ENCODE assay signal across 17 mouse cellular contexts in the genomic region with DNA sequence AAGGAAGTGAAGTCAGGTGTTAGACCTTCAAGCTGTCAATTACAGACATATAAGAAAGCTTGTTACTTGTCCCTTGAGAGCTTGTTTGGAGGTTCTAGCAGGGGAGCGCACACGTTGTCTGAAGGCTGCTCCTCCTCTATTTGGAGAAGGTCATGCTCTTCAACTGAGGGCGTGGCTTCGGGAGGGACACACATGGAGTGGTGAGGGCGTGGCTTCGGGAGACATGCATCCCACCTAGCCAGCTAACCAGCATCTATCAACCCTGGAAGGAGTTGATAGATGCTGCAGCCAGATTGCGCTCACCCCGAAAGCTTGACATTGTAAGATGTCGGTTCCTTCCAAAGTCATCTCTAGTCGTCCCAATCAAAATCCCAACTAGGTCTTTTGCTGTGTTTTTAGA.
"Had no signal": no experiment of that assay in that cellular context is flagged by ENCODE, and none has a peak within 500 bp of the region (broad histone marks: within the 10 kb centered on the region; RNA-seq: fewer than 3 reads in every experiment).

No protein-coding gene starts in this region.

- H3K4me1 ChIP-seq: lung, embryonic 15.5 days; megakaryocyte, embryonic 14.5 days; midbrain, embryonic 13.5 days; midbrain, embryonic 15.5 days; neural tube, embryonic 12.5 days; stomach, embryonic 15.5 days had no signal

- H3K27me3 ChIP-seq: lung, embryonic 15.5 days; midbrain, embryonic 13.5 days; midbrain, embryonic 15.5 days; neural tube, embryonic 12.5 days; stomach, embryonic 15.5 days had no signal

- H3K9ac ChIP-seq: liver, postnatal 0 days; lung, embryonic 15.5 days; midbrain, embryonic 13.5 days; midbrain, embryonic 15.5 days; neural tube, embryonic 12.5 days; stomach, embryonic 15.5 days had no signal

- H3K36me3 ChIP-seq: lung, embryonic 15.5 days; midbrain, embryonic 13.5 days; midbrain, embryonic 15.5 days; neural tube, embryonic 12.5 days; stomach, embryonic 15.5 days had no signal

- H3K27ac ChIP-seq: lung, embryonic 15.5 days; macrophage; midbrain, embryonic 13.5 days; midbrain, embryonic 15.5 days; neural tube, embryonic 12.5 days; stomach, embryonic 15.5 days; stomach, postnatal 0 days had no signal

- DNase-seq: liver, postnatal 0 days; lung, adult 2 months; lung, postnatal 14 days; lung, postnatal 36 days; right cerebral cortex, postnatal 14 days; thymus, postnatal 14 days; thymus, postnatal 36 days had no signal

- H3K4me2 ChIP-seq: lung, embryonic 15.5 days; midbrain, embryonic 11.5 days; midbrain, embryonic 13.5 days; midbrain, embryonic 15.5 days; neural tube, embryonic 12.5 days; stomach, embryonic 15.5 days had no signal

- ATAC-seq: liver, postnatal 0 days; lung, postnatal 0 days; midbrain, embryonic 13.5 days; midbrain, embryonic 15.5 days had no signal

- H3K9me3 ChIP-seq: lung, embryonic 15.5 days; midbrain, embryonic 15.5 days; neural tube, embryonic 12.5 days; stomach, embryonic 15.5 days had no signal

- H3K4me3 ChIP-seq: lung, embryonic 15.5 days; megakaryocyte, embryonic 14.5 days; midbrain, embryonic 13.5 days; midbrain, embryonic 15.5 days; neural tube, embryonic 12.5 days; stomach, embryonic 15.5 days had no signal
